Mouse (Mus musculus) intestine, embryonic 15.5 days (tissue): Measurements from ENCODE around the gene Prlr. TPM values are rescaled to one million over a fixed set of nuclear protein-coding genes. Genes with fewer than 3 reads are reported as not detected.

ENCODE experiments used
- ATAC-seq: fragments of 200-750 bp; cut with Nextera tagmentation; 2 replicates; pipeline ENCODE4 v1.8.0; 2017; ENCODE audit warnings: moderate TSS enrichment, moderate library complexity
- H3K27ac ChIP-seq: fragments of 300-500 bp; sonication (generic); 2 replicates; pipeline ENCODE4 v1.5.1; 2015; ENCODE audit warnings: mild to moderate bottlenecking, inconsistent platforms
- H3K27me3 ChIP-seq: fragments of 300-500 bp; sonication (generic); replicated peaks from 2 replicates; pipeline ENCODE4 v1.6.1; 2015; ENCODE audit warnings: inconsistent platforms
- H3K36me3 ChIP-seq: fragments of 300-500 bp; sonication (generic); 2 replicates; pipeline ENCODE4 v1.6.1; 2015; ENCODE audit warnings: inconsistent platforms
- H3K4me1 ChIP-seq: fragments of 300-500 bp; sonication (generic); replicated peaks from 2 replicates; pipeline ENCODE4 v1.6.1; 2015; ENCODE audit warnings: inconsistent platforms
- H3K4me2 ChIP-seq: fragments of 300-500 bp; sonication (generic); replicated peaks from 2 replicates; pipeline ENCODE4 v1.6.1; 2015; ENCODE audit warnings: mild to moderate bottlenecking, inconsistent platforms
- H3K4me3 ChIP-seq: fragments of 300-500 bp; sonication (generic); replicated peaks from 2 replicates; pipeline ENCODE4 v1.5.1; 2015; ENCODE audit warnings: inconsistent platforms
- H3K9ac ChIP-seq: fragments of 300-500 bp; sonication (generic); 2 replicates; pipeline ENCODE4 v1.6.1; 2015; ENCODE audit warnings: inconsistent platforms
- H3K9me3 ChIP-seq: fragments of 300-500 bp; sonication (generic); 2 replicates; pipeline ENCODE4 v1.6.1; 2016; ENCODE audit warnings: inconsistent platforms
- WGBS: fragments of 180-500 bp; shearing (Covaris S2); methylation state at CpG from one replicate; pipeline ENCODE4 v1.1.7; 2015; 5-methylcytosine and 5-hydroxymethylcytosine counted together
- polyA plus RNA-seq: library from polyadenylated mRNA; unstranded; fragments of >200 nt; fragmentation: Nextera tagmentation; extraction: Ambion mirVana; gene quantifications from 2 replicates; pipeline ENCODE4 v1.2.1, GENCODE M21; 2015

Prlr gene
- polyA plus RNA-seq, 1 experiment from 2014 or later: 34.8 TPM

DNA sequence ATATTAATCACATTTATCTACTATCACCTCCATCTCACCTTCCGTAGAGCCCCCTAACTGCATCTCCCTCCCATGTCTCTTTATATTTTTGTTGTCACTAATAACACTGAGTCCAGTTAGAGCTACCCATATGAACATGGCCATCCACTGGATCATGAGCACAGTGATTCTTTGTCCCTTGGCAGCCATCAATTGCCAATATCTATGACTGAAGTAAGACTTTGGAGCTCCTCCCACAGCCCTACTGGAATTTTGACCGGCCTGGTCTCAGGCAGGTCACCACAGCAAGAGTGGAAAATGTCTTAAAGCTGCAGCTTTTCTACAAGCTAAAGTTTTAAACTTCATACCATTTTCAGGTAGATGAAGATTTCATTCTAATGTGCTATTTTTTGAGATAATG lies 189.3 kb downstream of the Prlr start:
- WGBS: 94% methylated on average over 2 of the region's 2 CpGs
- Histone ChIP-seq H3K4me2 (no peak overlapping the region), H3K9ac (no peak overlapping the region), H3K4me3 (no peak overlapping the region), H3K27me3 (no peaks in the 10 kb centered on the region), H3K4me1 (no peaks in the 10 kb centered on the region), H3K27ac (no peak overlapping the region), H3K9me3 (no peaks in the 10 kb centered on the region), H3K36me3 (no peaks in the 10 kb centered on the region)
- ATAC-seq: no peak

DNA sequence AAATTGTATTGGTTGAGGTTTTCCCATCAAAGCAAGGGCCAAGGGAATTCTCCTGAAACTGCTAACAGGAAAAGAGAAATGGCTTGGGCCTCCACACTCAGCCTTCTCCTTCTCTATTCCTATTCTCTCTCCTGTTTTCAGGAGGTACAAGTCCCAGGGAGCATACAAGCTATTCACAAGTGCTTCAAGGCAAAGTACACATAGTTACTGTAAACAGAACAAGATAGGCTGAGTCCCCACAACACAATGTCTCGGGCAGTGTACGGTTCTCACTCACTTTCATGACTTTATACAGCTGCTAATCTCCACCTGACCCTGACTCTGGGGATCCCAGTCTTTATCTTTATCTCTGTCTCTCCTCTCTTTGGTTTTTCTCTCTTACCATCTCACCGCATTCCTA lies 198.4 kb downstream of the Prlr start:
- Histone ChIP-seq H3K27me3 (no peaks in the 10 kb centered on the region), H3K9ac (no peak overlapping the region), H3K36me3 (no peaks in the 10 kb centered on the region), H3K9me3 (no peaks in the 10 kb centered on the region), H3K4me3 (no peak overlapping the region), H3K4me2 (no peak overlapping the region), H3K4me1 (no peaks in the 10 kb centered on the region), H3K27ac (no peak overlapping the region)
- no peak for ATAC-seq
- WGBS: 45% methylated on average over 3 of the region's 3 CpGs

DNA sequence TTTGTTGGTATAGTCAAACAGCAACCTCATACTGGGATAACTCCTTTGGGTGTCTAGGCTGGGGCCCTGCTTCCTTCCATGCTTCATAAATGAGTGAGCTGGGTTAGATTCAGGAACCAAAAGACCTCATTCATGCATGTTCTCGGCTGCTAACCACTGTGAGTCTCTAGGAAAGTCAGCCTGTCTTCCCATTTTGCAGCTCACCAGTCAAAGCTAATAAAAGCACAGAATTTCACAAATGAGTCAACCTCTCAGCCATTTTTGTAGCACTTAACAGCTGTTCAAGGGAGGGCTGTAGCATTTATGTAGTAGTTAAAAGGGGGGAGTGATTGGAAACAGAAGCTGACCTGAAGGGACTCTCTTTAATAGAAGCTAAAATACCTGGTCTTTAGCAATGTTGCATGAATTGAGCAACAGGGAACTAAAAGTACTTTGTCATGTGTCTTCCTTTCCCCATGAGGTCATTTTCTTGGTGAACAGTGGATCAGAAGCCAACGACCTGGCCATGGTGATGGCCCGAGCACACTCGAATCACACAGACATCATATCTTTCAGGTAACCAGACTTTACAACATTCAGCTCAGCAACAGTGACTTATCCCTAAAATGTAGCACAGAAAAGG lies 201.4 kb downstream of the Prlr start:
- Histone ChIP-seq H3K27me3 (no peaks in the 10 kb centered on the region), H3K36me3 (no peaks in the 10 kb centered on the region), H3K4me1 (no peaks in the 10 kb centered on the region), H3K4me3 (no peak overlapping the region), H3K9ac (no peak overlapping the region), H3K4me2 (no peak overlapping the region), H3K27ac (no peak overlapping the region), H3K9me3 (no peaks in the 10 kb centered on the region)
- ATAC-seq: no peak
- 87% methylated on average over 4 of the region's 4 CpGs for WGBS

DNA sequence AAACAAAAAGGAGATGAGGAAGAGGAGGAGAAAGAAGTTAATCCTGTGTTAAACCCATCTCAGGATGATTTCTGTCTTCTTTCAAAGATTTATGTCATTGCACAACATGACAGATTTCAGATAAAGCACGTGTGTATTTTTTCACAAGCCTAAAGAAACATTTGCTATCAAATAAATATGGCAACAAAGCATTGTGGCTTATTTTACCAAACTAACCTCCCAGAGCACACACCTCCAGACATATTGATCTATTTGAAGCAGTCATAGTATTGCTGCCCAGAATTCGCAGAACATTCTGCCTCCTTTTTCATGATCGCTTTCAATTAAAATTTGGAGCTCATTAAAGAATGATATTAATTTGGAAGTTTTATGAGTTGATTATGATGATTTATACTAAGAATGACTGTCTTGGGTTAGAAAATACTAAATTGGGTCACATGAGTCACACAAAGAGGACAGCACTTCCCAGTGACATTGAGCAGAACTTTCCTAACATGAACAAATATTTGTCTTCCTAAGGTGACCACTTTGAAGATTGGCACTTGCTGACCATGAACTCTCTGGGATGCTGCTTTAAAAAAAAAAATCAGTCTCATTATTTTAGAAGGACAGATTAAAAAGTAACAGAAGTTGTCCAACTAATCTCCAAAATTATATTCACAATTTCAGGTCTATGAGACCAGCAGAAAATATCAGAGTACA lies 202.9 kb downstream of the Prlr start:
- Histone ChIP-seq H3K27ac (no peak overlapping the region), H3K36me3 (no peaks in the 10 kb centered on the region), H3K4me1 (no peaks in the 10 kb centered on the region), H3K4me3 (no peak overlapping the region), H3K27me3 (no peaks in the 10 kb centered on the region), H3K4me2 (no peak overlapping the region), H3K9ac (no peak overlapping the region), H3K9me3 (no peaks in the 10 kb centered on the region)
- WGBS: 88% methylated on average over 3 of the region's 3 CpGs
- ATAC-seq: no peak

- ATAC-seq: no peak
- H3K4me3 ChIP-seq: no peak overlapping the region
- 71% methylated on average over 2 of the region's 2 CpGs for WGBS
These were observed 210.2 kb downstream of the Prlr start for GRCm38 (mm10) chr15:10387263-10387662.

More at GRCm38 (mm10) chr15:10387263-10387662, 210.2 kb downstream of the Prlr start:
- Histone ChIP-seq H3K9ac (no peak overlapping the region), H3K36me3 (no peaks in the 10 kb centered on the region), H3K4me2 (no peak overlapping the region), H3K27ac (no peak overlapping the region), H3K27me3 (no peaks in the 10 kb centered on the region), H3K9me3 (no peaks in the 10 kb centered on the region), H3K4me1 (no peaks in the 10 kb centered on the region)

Other genes with a start within 250 kb of the Prlr start
- not detected in 2 replicates for gene Gm21973, start 148.1 kb downstream of the Prlr start, polyA plus RNA-seq
- gene Agxt2, start 181.3 kb downstream of the Prlr start, polyA plus RNA-seq: 0.11 and 0.46 TPM in 2 replicates